Comparison of ENCODE assay signal across 10 mouse cellular contexts in genomic region chr19:30045857-30046256, GRCm38 (mm10). TPM values are rescaled to one million over a fixed set of nuclear protein-coding genes. Genes with fewer than 3 reads are reported as not detected.
DNase-seq lines count a peak whose midpoint lies in the region; ATAC-seq and TF ChIP-seq lines count a peak whose summit lies in the region.
"Had no signal": no experiment of that assay in that cellular context is flagged by ENCODE, and none has a peak within 500 bp of the region (broad histone marks: within the 10 kb centered on the region; RNA-seq: fewer than 3 reads in every experiment).

No protein-coding gene starts in this region.

- no peak for DNase-seq in gastrocnemius, adult 2 months
- DNase-seq in gastrocnemius, adult 8-10 months (ENCODE audit: low spot score in 2 of 2) = no peak
- peak; percentile 14 for DNase-seq in spleen, adult 12 weeks (ENCODE audit: low spot score)
- DNase-seq in spleen, adult 18-20 months = no peak
- peak; percentile 15 to 19 for DNase-seq in thymus, postnatal 36 days
- no peak for DNase-seq in ovary, postnatal 14 days (ENCODE audit: low spot score)
- DNase-seq in right cerebral cortex, adult 18-20 months = no peak
- DNase-seq: kidney, postnatal 10 days had no signal

- ATAC-seq in granulocyte monocyte progenitor cell, adult 5-6 weeks (replicated peaks; ENCODE audit: poor library complexity, severe bottlenecking) = peak; percentile 46; the same call in 1 of the 2 replicates

- intact Hi-C loops in gastrocnemius, adult 2 months (cut with DNase I) = no loop called here

- H3K27ac ChIP-seq in gastrocnemius, adult 2 months = no peak overlapping the region

- no peak overlapping the region for H3K4me3 ChIP-seq in gastrocnemius, adult 2 months

- TF ChIP-seq CTCF in gastrocnemius, adult 2 months (IDR thresholded peaks at IDR 0.05) = peak; percentile 56

RNA-seq across cellular contexts. Expression of gene Uhrf2, which starts 15.5 kb away (rescaled TPM):
- total RNA-seq in gastrocnemius, adult 2 months (2021) = 10 to 100 TPM; 15.5 to 16.1 TPM
- total RNA-seq in gastrocnemius, adult 8-10 months (2022) = 10 to 100 TPM; 10.1 to 14.6 (median 12.9) TPM
- total RNA-seq in granulocyte monocyte progenitor cell, adult 5-6 weeks (2014; fragmentation: Nextera tagmentation) = 72.0 and 99.0 TPM in 2 replicates
- 53.7 and 72.7 TPM in 2 replicates for total RNA-seq in granulocyte monocyte progenitor cell, adult 5-6 weeks (2017)

RNA-seq across cellular contexts. Expression of gene Trpd52l3, which starts 42.3 kb away (rescaled TPM):
- total RNA-seq in gastrocnemius, adult 2 months (2021) = not detected
- total RNA-seq in gastrocnemius, adult 8-10 months (2022) = not detected
- not detected in 2 replicates for total RNA-seq in granulocyte monocyte progenitor cell, adult 5-6 weeks (2014; fragmentation: Nextera tagmentation)
- not detected in 2 replicates for total RNA-seq in granulocyte monocyte progenitor cell, adult 5-6 weeks (2017)
- total RNA-seq: common myeloid progenitor, adult 5-6 weeks had no signal

Comparison
In these comparisons a context has a peak if more than half of its experiments do, and no peak if none do; other contexts are left out.
1. DNase-seq: peak in spleen, adult 12 weeks (single experiment) and thymus, postnatal 36 days (2 of 2); none in gastrocnemius, adult 2 months (single experiment), gastrocnemius, adult 8-10 months (0 of 2), spleen, adult 18-20 months (0 of 2), ovary, postnatal 14 days (single experiment) and right cerebral cortex, adult 18-20 months (single experiment).